Mouse (Mus musculus) gastrocnemius, adult 8-10 months (tissue): Measurements from ENCODE around the gene Tmem200c. TPM values are rescaled to one million over a fixed set of nuclear protein-coding genes. Genes with fewer than 3 reads are reported as not detected.

ENCODE experiments used
- total RNA-seq, 4 experiments: library from RNA; stranded (reverse); gene quantifications; 2 replicates each; pipeline ENCODE4 v1.2.4; 2022

Gene Tmem200c
- total RNA-seq, 4 experiments from 2014 or later = 0.07 to 0.25 (median 0.19) TPM

Other genes starting within 250 kb of the Tmem200c start
- gene Epb41l3, start 249.1 kb downstream of the Tmem200c start, total RNA-seq = 1 to 10 TPM in 3 of 4 experiments, under 1 TPM in 1; 0.99 to 1.5 (median 1.3) TPM